Mouse (Mus musculus): ENCODE data around the gene Vmn1r33.
"Not testable (repeated sequence)": the region's sequence is repeated elsewhere in the genome, so short reads cannot be mapped to it uniquely, and the experiment has no call there.

The Vmn1r33 gene

GRCm38 (mm10) chr6:66618182-66618581, at the start of gene Vmn1r33:
Gene Vmn1r33 (minus strand): TSS chr6:66618282.
- not testable (repeated sequence) for DNase-seq (ENCODE audit: low spot score)

DNA sequence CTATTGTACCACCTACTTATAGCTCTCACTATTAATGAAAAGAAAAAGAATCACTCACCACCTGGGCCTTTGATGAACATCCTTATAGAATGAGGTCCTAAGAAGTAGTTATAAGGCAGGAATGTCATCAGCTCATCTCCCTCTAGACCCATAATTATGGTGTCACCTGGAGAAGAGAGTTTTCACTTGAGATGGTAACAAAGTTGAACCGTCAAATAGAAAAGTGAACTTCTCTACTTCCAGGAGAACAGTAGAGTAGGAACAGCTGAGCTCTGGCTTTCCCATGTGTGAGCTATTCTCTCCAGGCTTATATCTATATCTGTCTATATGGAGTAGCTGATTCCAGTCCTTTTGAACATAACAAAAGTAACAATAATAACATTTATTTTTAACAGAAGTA, 25.7 kb upstream of the Vmn1r33 start, which contains the start of gene Vmn1r34:
Gene Vmn1r34, minus strand, starts transcription at position 101 of the 400 bp plus-strand sequence.
- no peak for DNase-seq (ENCODE audit: low spot score)

DNA sequence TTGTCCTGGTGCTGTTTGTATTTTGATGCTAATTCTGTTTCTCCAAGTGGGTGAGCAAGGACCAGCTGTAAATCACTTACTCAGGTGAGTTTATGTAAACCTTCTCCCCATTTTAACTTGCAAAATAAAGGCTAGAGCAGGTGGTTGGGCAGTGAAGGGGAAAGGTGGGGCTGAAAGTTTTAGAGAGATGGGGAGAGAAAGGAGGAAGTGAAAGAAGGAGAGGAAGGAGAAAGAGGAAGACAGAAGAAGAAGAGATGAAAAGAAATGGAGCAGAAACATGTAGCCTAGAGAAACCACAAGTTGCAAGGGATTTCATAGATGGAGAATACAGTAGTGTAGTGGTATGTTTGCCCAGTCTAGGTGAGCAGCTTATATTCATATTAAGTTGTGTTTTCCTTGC, 22.3 kb downstream of the Vmn1r33 start:
- no peak for DNase-seq (ENCODE audit: low spot score)

Data from embryo, embryonic 10.5 days (tissue).